Mouse (Mus musculus): ENCODE results near the gene Tbc1d5. TPM values are rescaled to one million over a fixed set of nuclear protein-coding genes. Genes with fewer than 3 reads are reported as not detected.

Gene Tbc1d5
- 10.5 and 11.3 TPM in 2 replicates for polyA plus RNA-seq (2015; fragmentation: Nextera tagmentation; extraction: Ambion mirVana)

- WGBS = 2% methylated on average over 54 of the region's 54 CpGs
- H3K9ac ChIP-seq = peak within 1 kb of the TSS; percentile 96
- no peaks in the 10 kb centered on the region for H3K36me3 ChIP-seq
- ATAC-seq = peak; percentile 99
- peak within 1 kb of the TSS; percentile 77 for H3K4me3 ChIP-seq (replicated peaks)
- H3K9me3 ChIP-seq = no peaks in the 10 kb centered on the region
- H3K4me2 ChIP-seq (replicated peaks) = peak within 1 kb of the TSS; percentile 74
- H3K27ac ChIP-seq = peak within 1 kb of the TSS; percentile 99
- no peaks in the 10 kb centered on the region for H3K27me3 ChIP-seq (replicated peaks)
- H3K4me1 ChIP-seq (replicated peaks) = 0 out of 2 replicates have a peak, but pooled peaks cover 5% of the 10 kb centered on the region
These were observed at the start of gene Tbc1d5 for GRCm38 (mm10) chr17:51179195-51179953. Tbc1d5 (minus strand) TSS chr17:51179352.

- Histone ChIP-seq H3K27ac (no peak overlapping the region), H3K27me3 (replicated peaks) (no peaks in the 10 kb centered on the region), H3K4me1 (replicated peaks) (no peaks in the 10 kb centered on the region), H3K36me3 (no peaks in the 10 kb centered on the region), H3K9me3 (no peaks in the 10 kb centered on the region), H3K9ac (no peak overlapping the region), H3K4me2 (replicated peaks) (no peak overlapping the region), H3K4me3 (replicated peaks) (no peak overlapping the region)
- ATAC-seq = no peak
- 90% methylated on average over 1 of the region's 1 CpGs for WGBS
These were observed 46.9 kb upstream of the Tbc1d5 start for GRCm38 (mm10) chr17:51226056-51226455.

GRCm38 (mm10) chr17:51223152-51223551, 44.0 kb upstream of the Tbc1d5 start:
- Histone ChIP-seq H3K4me3 (replicated peaks) (no peak overlapping the region), H3K27ac (no peak overlapping the region), H3K9me3 (no peaks in the 10 kb centered on the region), H3K4me1 (replicated peaks) (no peaks in the 10 kb centered on the region), H3K4me2 (replicated peaks) (no peak overlapping the region), H3K9ac (no peak overlapping the region), H3K27me3 (replicated peaks) (no peaks in the 10 kb centered on the region), H3K36me3 (no peaks in the 10 kb centered on the region)
- 47% methylated on average over 4 of the region's 4 CpGs for WGBS
- no peak for ATAC-seq

GRCm38 (mm10) chr17:51221075-51221474, 41.9 kb upstream of the Tbc1d5 start:
- ATAC-seq = no peak
- WGBS = 57% methylated on average over 7 of the region's 7 CpGs
- no peak overlapping the region for H3K9ac ChIP-seq
- H3K27ac ChIP-seq = no peak overlapping the region
- no peaks in the 10 kb centered on the region for H3K36me3 ChIP-seq
- no peak overlapping the region for H3K4me3 ChIP-seq (replicated peaks)
- no peak overlapping the region for H3K4me2 ChIP-seq (replicated peaks)
- H3K27me3 ChIP-seq (replicated peaks) = no peaks in the 10 kb centered on the region
- no peaks in the 10 kb centered on the region for H3K9me3 ChIP-seq
- H3K4me1 ChIP-seq (replicated peaks) = no peaks in the 10 kb centered on the region

- Histone ChIP-seq H3K9me3 (no peaks in the 10 kb centered on the region), H3K4me3 (replicated peaks) (no peak overlapping the region), H3K27me3 (replicated peaks) (no peaks in the 10 kb centered on the region), H3K4me1 (replicated peaks) (no peaks in the 10 kb centered on the region), H3K9ac (no peak overlapping the region), H3K36me3 (no peaks in the 10 kb centered on the region), H3K4me2 (replicated peaks) (no peak overlapping the region), H3K27ac (no peak overlapping the region)
- WGBS = 88% methylated on average over 3 of the region's 3 CpGs
- no peak for ATAC-seq
These were observed 40.7 kb upstream of the Tbc1d5 start for GRCm38 (mm10) chr17:51219897-51220296.

DNA sequence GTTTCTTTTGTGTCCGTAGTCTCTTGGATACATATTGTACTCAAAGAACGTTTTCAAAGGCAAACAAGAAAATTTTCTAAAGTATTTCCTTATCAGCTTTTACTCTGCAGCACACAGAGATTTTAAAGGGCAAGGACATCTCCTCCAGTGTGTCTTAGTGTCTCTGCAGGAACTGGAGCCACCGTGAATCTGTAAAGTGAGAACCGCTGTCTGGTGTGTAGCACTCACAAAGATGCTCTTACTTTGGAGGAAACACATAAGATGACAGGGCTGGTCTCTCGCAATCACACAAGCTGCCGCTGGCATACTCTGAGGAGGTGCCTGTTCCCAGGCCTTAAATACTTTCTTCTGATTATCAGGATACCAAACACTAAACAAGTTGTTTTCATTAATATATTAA, 37.3 kb upstream of the Tbc1d5 start:
- Histone ChIP-seq H3K9me3 (no peaks in the 10 kb centered on the region), H3K27ac (no peak overlapping the region), H3K9ac (no peak overlapping the region), H3K4me2 (replicated peaks) (no peak overlapping the region), H3K4me1 (replicated peaks) (no peaks in the 10 kb centered on the region), H3K36me3 (no peaks in the 10 kb centered on the region), H3K27me3 (replicated peaks) (no peaks in the 10 kb centered on the region), H3K4me3 (replicated peaks) (no peak overlapping the region)
- 90% methylated on average over 6 of the region's 6 CpGs for WGBS
- no peak for ATAC-seq

DNA sequence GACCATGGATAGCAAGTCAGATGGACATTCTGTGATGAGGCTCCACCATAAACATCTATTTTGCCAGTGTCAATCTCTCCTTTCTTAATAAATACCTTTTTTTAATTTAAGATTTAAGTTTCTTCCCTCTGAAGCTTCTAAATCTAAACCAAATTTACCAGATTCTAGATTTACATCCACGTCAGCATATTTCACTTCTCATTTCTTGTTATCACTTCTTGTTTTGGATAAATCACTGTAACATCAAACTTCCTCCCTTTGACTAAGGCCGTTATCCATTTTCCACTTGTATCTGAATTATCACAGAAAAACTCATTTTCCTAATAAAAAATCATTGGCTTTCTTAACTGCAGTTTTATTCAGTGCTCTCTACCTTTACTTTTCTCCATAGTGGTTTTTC, 30.4 kb upstream of the Tbc1d5 start:
- no peak for ATAC-seq
- H3K27me3 ChIP-seq (replicated peaks) = no peaks in the 10 kb centered on the region
- H3K4me1 ChIP-seq (replicated peaks) = no peaks in the 10 kb centered on the region
- no peak overlapping the region for H3K4me2 ChIP-seq (replicated peaks)
- H3K9ac ChIP-seq = no peak overlapping the region
- no peak overlapping the region for H3K4me3 ChIP-seq (replicated peaks)
- no peak overlapping the region for H3K27ac ChIP-seq
- no peaks in the 10 kb centered on the region for H3K36me3 ChIP-seq
- H3K9me3 ChIP-seq = no peaks in the 10 kb centered on the region
- 84% methylated on average over 2 of the region's 2 CpGs for WGBS

GRCm38 (mm10) chr17:51204643-51205042, 25.5 kb upstream of the Tbc1d5 start:
- H3K4me3 ChIP-seq (replicated peaks) = no peak overlapping the region
- no peaks in the 10 kb centered on the region for H3K27me3 ChIP-seq (replicated peaks)
- H3K36me3 ChIP-seq = no peaks in the 10 kb centered on the region
- H3K9ac ChIP-seq = no peak overlapping the region
- H3K27ac ChIP-seq = no peak overlapping the region
- H3K4me2 ChIP-seq (replicated peaks) = no peak overlapping the region
- H3K4me1 ChIP-seq (replicated peaks) = no peaks in the 10 kb centered on the region
- WGBS = 84% methylated on average over 2 of the region's 2 CpGs
- ATAC-seq = no peak
- no peaks in the 10 kb centered on the region for H3K9me3 ChIP-seq

DNA sequence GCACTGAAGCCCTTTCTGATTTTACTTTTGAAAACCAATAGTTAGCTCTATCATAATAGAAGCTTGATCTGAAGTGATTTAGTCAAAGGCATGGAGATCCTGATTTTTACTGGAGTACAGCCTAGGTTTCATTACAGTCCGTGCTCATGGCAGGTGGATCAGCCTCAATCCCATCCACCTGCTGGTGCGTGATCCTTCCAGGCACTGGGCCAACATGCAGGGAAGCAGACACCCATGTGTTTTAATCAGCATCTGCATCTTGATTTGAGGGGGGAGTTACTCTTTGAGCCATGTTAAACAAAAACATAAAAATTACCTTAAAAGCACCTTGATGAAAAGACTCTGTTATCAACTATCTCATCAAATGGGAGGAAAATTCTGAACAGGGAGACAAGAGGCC, 16.4 kb upstream of the Tbc1d5 start:
- ATAC-seq = no peak
- no peaks in the 10 kb centered on the region for H3K9me3 ChIP-seq

DNA sequence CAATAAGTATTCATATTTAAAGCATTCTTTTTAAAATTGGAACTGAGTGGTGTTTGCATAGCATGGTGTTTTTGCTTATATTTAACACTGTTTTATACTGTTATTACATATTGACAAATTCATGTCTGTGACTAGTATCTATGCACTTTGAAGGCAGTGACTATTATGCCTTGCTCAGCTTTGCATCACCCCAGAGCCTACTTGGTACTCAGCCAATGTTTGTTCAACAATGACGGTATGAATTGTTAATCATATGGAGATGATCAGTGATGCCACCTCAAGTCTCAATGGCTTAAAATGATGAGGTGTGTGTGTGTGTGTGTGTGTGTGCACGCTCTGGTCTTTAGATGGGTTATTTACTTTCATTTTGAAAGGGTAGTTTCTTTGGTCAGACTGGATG, 15.6 kb upstream of the Tbc1d5 start:
- no peak for ATAC-seq
- WGBS = 80% methylated on average over 2 of the region's 2 CpGs

More for the DNA sequence above, 16.4 kb upstream of the Tbc1d5 start:
- Histone ChIP-seq H3K27me3 (replicated peaks) (no peaks in the 10 kb centered on the region), H3K36me3 (no peaks in the 10 kb centered on the region), H3K4me3 (replicated peaks) (no peak overlapping the region), H3K4me2 (replicated peaks) (no peak overlapping the region), H3K9ac (no peak overlapping the region), H3K4me1 (replicated peaks) (no peaks in the 10 kb centered on the region), H3K27ac (no peak overlapping the region)
- 84% methylated on average over 2 of the region's 2 CpGs for WGBS

DNA sequence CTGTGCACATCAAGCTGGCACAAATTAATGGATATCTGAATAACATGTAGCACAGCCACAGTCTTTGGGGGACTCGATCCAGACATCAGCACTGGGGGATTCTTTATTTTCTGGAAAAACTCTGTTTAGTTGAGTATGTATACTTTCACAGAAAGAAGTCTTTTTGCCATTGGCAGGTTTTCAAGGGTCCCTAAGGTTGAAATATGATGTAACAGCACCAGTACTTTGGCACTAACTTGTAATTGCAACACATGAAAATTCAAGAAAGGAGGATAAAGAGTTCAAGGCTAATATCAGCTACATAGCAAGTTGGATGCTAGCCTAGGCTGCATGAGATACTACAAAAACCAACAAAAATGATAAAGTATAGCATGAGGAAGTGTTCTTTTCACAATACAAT, 12.2 kb upstream of the Tbc1d5 start:
- WGBS = 68% methylated on average over 1 of the region's 1 CpGs
- no peak overlapping the region for H3K27ac ChIP-seq
- H3K27me3 ChIP-seq (replicated peaks) = no peaks in the 10 kb centered on the region
- H3K36me3 ChIP-seq = no peaks in the 10 kb centered on the region
- H3K4me3 ChIP-seq (replicated peaks) = no peak overlapping the region
- no peaks in the 10 kb centered on the region for H3K9me3 ChIP-seq
- no peaks in the 10 kb centered on the region for H3K4me1 ChIP-seq (replicated peaks)
- no peak for ATAC-seq
- no peak overlapping the region for H3K9ac ChIP-seq
- H3K4me2 ChIP-seq (replicated peaks) = no peak overlapping the region

More for the DNA sequence above, 15.6 kb upstream of the Tbc1d5 start:
- Histone ChIP-seq H3K4me3 (replicated peaks) (no peak overlapping the region), H3K27me3 (replicated peaks) (no peaks in the 10 kb centered on the region), H3K27ac (no peak overlapping the region), H3K36me3 (no peaks in the 10 kb centered on the region), H3K9me3 (no peaks in the 10 kb centered on the region), H3K4me2 (replicated peaks) (no peak overlapping the region), H3K9ac (no peak overlapping the region), H3K4me1 (replicated peaks) (no peaks in the 10 kb centered on the region)

- Histone ChIP-seq H3K36me3 (no peaks in the 10 kb centered on the region), H3K4me3 (replicated peaks) (no peak overlapping the region), H3K27me3 (replicated peaks) (no peaks in the 10 kb centered on the region), H3K4me1 (replicated peaks) (0 out of 2 replicates have a peak, but pooled peaks cover 3% of the 10 kb centered on the region), H3K27ac (no peak overlapping the region), H3K4me2 (replicated peaks) (no peak overlapping the region), H3K9ac (no peak overlapping the region), H3K9me3 (no peaks in the 10 kb centered on the region)
- 83% methylated on average over 2 of the region's 2 CpGs for WGBS
- ATAC-seq = no peak
These were observed 3.6 kb upstream of the Tbc1d5 start for GRCm38 (mm10) chr17:51182715-51183114.
